Mouse (Mus musculus) G1E (cell line): ENCODE measurements around the gene Gm36028.

ENCODE experiments used
- CTCF ChIP-seq: IDR thresholded peaks from 2 replicates; pipeline ENCODE4 v1.5.1; 2012; ENCODE audit warnings: low read depth, low read length, inconsistent platforms, mixed read lengths
- GATA1 ChIP-seq: IDR thresholded peaks from 2 replicates; pipeline ENCODE4 v1.6.1; 2012; ENCODE audit warnings: borderline replicate concordance, low read length, inconsistent platforms, mixed read lengths
- GATA2 ChIP-seq: IDR thresholded peaks from 2 replicates; pipeline ENCODE4 v1.6.1; 2012; ENCODE audit warnings: low read depth, low read length, inconsistent platforms, borderline replicate concordance
- POLR2AphosphoS5 ChIP-seq: IDR thresholded peaks from 2 replicates; pipeline ENCODE4 v1.6.1; 2012; ENCODE audit warnings: low read depth, low read length, inconsistent platforms; ENCODE audit not compliant: insufficient replicate concordance
- TAL1 ChIP-seq: conservative IDR thresholded peaks from 2 replicates; pipeline ENCODE4 v1.6.1; 2012; ENCODE audit warnings: low read depth, low read length, inconsistent platforms, mixed read lengths

DNA sequence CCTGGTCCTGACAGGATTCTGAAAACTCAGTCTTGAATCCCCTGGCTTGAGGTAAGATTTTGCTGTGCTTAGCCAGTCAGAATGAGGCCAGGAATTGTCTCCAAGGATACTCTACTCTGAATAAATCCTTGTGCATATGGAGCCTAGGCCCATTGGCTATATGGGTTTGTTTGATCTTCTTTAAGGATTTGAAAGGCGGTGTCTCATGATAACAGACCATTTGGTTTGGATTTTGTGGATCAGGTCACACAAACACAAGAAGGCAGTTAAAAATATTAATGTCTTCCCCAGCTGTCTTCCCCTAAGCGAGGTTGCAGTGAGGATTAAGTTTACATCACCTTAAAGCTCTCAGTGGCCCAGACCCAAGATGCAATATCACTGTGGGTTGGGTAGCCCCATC is 18.5 kb downstream of the Gm36028 start:
- no peak for TF ChIP-seq CTCF
- TF ChIP-seq TAL1: no peak
- no peak for TF ChIP-seq GATA2
- no peak for TF ChIP-seq GATA1
- TF ChIP-seq POLR2AphosphoS5: no peak
